Mouse (Mus musculus) midbrain, embryonic 11.5 days (tissue): ENCODE measurements around the gene Rpl22. TPM values are rescaled to one million over a fixed set of nuclear protein-coding genes. Genes with fewer than 3 reads are reported as not detected.

Source experiments
- polyA plus RNA-seq: library from polyadenylated mRNA; unstranded; fragments of >200 nt; fragmentation: Nextera tagmentation; extraction: Ambion mirVana; gene quantifications from 2 replicates; pipeline ENCODE4 v1.2.1, GENCODE M21; 2014

The Rpl22 gene
- polyA plus RNA-seq, 1 experiment from 2014 or later: 357 TPM

Other genes starting within 250 kb of the Rpl22 start
- gene Tnfrsf25, start 209.8 kb upstream of the Rpl22 start, polyA plus RNA-seq: 0.28 and 0.31 TPM in 2 replicates
- gene Espn, start 173.4 kb upstream of the Rpl22 start, polyA plus RNA-seq: 0.33 and 0.61 TPM in 2 replicates
- 1.0 and 1.4 TPM in 2 replicates for gene Hes2, start 166.9 kb upstream of the Rpl22 start, polyA plus RNA-seq
- 92.5 and 93.5 TPM in 2 replicates for gene Acot7, start 147.6 kb upstream of the Rpl22 start, polyA plus RNA-seq
- 7.4 and 9.5 TPM in 2 replicates for gene Gpr153, start 51.5 kb upstream of the Rpl22 start, polyA plus RNA-seq
- gene Hes3, start 34.1 kb upstream of the Rpl22 start, polyA plus RNA-seq: 8.6 and 12.6 TPM in 2 replicates
- gene Icmt, start 28.5 kb upstream of the Rpl22 start, polyA plus RNA-seq: 18.1 and 19.8 TPM in 2 replicates
- 1.1 and 1.7 TPM in 2 replicates for gene Rnf207, start 6.7 kb upstream of the Rpl22 start, polyA plus RNA-seq
- gene Chd5, start 12.9 kb downstream of the Rpl22 start, polyA plus RNA-seq: 0.56 and 0.66 TPM in 2 replicates
- gene Nphp4, start 151.0 kb downstream of the Rpl22 start, polyA plus RNA-seq: 4.4 and 4.8 TPM in 2 replicates
- 10.5 and 11.0 TPM in 2 replicates for gene Kcnab2, start 152.1 kb downstream of the Rpl22 start, polyA plus RNA-seq